Mouse (Mus musculus): Measurements from ENCODE around the gene Fam151b. TPM values are rescaled to one million over a fixed set of nuclear protein-coding genes. Genes with fewer than 3 reads are reported as not detected.
A peak's percentile ranks its signal among the peaks of the same experiment; 100 is the strongest.

Gene Fam151b
- polyA plus RNA-seq, 1 experiment from 2014 or later: 0.24 TPM

DNA sequence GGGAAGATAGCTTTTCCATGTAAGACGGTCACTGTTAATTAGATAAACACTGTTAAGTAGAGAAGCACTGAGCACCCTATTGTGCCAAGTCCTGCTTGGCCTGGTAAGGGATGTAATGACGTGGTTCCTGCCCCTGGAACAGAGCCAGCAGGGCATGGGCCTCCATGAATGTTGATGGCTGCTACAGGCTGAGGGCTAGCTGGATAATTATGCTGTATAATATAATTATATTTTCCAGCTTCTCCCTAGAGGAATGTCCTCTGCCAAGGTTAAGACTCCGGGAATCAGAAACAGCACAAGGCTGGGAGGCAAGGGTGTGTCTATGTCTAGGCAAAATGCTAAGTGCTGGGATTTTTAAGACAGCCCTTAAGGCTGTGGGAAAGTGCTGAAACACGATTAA lies 7.0 kb upstream of the Fam151b start:
- peaks cover 43% of the 10 kb centered on the region for H3K36me3 ChIP-seq (ENCODE audit: control insufficient read depth, insufficient read depth, low read length)
- WGBS: 59% methylated on average over 4 of the region's 4 CpGs
- H3K27me3 ChIP-seq (replicated peaks; ENCODE audit: control insufficient read depth, insufficient read depth, low read length): no peaks in the 10 kb centered on the region
- ATAC-seq (ENCODE audit: low read depth): no peak; the same call in 1 of the 2 replicates
- H3K4me2 ChIP-seq (ENCODE audit: low read depth, low read length): no peak overlapping the region
- no peaks in the 10 kb centered on the region for H3K9me3 ChIP-seq (ENCODE audit: control insufficient read depth, low read length)
- H3K9ac ChIP-seq (ENCODE audit: low read depth, low read length): no peak overlapping the region
- peak; percentile 28 for DNase-seq (ENCODE audit: low spot score)
- H3K4me3 ChIP-seq (ENCODE audit: low read depth, low read length): no peak overlapping the region
- H3K4me1 ChIP-seq (ENCODE audit: control insufficient read depth, insufficient read depth, low read length): no peaks in the 10 kb centered on the region
- H3K27ac ChIP-seq (replicated peaks; ENCODE audit: low read depth, low read length): no peak overlapping the region

DNA sequence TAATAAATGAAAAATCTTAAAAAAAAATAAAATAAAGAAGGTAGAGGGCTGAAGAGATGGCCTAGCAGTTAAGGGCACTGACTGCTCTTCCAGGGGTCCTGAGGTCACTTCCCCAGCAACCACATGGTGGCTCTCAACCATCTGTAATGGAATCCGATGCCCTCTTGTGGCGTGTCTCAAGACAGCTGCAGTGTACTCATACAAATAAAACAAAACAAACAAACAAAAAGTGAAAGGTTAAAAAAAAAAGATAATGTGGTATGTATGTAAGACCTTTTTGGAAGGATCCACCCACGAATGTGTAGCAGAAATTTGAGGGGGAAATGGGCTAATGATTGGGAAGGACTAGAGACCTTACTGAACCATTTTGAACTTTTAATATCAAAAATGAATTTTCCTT lies 467 bp downstream of the Fam151b start:
- peak; percentile 68 for DNase-seq (ENCODE audit: low spot score)
- Histone ChIP-seq H3K9me3 (ENCODE audit: control insufficient read depth, low read length) (no peaks in the 10 kb centered on the region), H3K9ac (ENCODE audit: low read depth, low read length) (peak overlapping the region; percentile 54), H3K36me3 (ENCODE audit: control insufficient read depth, insufficient read depth, low read length) (peaks cover 15% of the 10 kb centered on the region; the same call in 1 of the 2 replicates), H3K4me2 (ENCODE audit: low read depth, low read length) (peak overlapping the region; percentile 77), H3K4me1 (ENCODE audit: control insufficient read depth, insufficient read depth, low read length) (no peaks in the 10 kb centered on the region), H3K4me3 (ENCODE audit: low read depth, low read length) (peak overlapping the region; percentile 43), H3K27ac (replicated peaks; ENCODE audit: low read depth, low read length) (0 out of 2 replicates have a peak overlapping the region, but pooled peaks have one; percentile 36), H3K27me3 (replicated peaks; ENCODE audit: control insufficient read depth, insufficient read depth, low read length) (no peaks in the 10 kb centered on the region)
- peak; percentile 61 for ATAC-seq (ENCODE audit: low read depth)
- WGBS: 8% methylated on average over 3 of the region's 3 CpGs

GRCm38 (mm10) chr13:92470151-92470550 lies 13.7 kb downstream of the Fam151b start:
- H3K36me3 ChIP-seq (ENCODE audit: control insufficient read depth, insufficient read depth, low read length): peaks cover 5% of the 10 kb centered on the region; the same call in 1 of the 2 replicates
- no peaks in the 10 kb centered on the region for H3K9me3 ChIP-seq (ENCODE audit: control insufficient read depth, low read length)
- ATAC-seq (ENCODE audit: low read depth) (no peak), DNase-seq (ENCODE audit: low spot score) (no peak)
- no peaks in the 10 kb centered on the region for H3K27me3 ChIP-seq (replicated peaks; ENCODE audit: control insufficient read depth, insufficient read depth, low read length)
- 63% methylated on average over 2 of the region's 2 CpGs for WGBS
- no peak overlapping the region for H3K27ac ChIP-seq (replicated peaks; ENCODE audit: low read depth, low read length)
- H3K4me3 ChIP-seq (ENCODE audit: low read depth, low read length): no peak overlapping the region
- H3K4me1 ChIP-seq (ENCODE audit: control insufficient read depth, insufficient read depth, low read length): no peaks in the 10 kb centered on the region
- no peak overlapping the region for H3K9ac ChIP-seq (ENCODE audit: low read depth, low read length)
- H3K4me2 ChIP-seq (ENCODE audit: low read depth, low read length): no peak overlapping the region

DNA sequence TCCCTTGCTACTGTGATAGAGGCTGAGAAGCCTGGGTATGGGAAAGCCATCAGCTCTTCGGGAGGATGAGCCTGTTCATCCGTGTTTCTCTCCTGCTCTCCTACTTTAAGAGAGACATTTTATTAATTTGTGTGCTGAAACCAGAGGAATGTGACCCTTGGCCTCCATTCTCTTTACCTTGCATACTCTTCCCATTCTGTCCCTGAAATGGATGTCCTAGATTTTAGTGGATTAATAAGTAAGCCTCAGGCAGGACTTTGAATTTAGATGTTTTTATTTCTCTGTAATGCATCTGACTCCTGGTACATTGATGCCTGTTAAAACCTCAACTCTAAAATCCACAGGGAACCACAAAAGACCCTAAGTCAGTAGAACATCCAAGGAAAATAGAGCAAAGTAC lies 14.4 kb downstream of the Fam151b start:
- no peaks in the 10 kb centered on the region for H3K4me1 ChIP-seq (ENCODE audit: control insufficient read depth, insufficient read depth, low read length)
- H3K27me3 ChIP-seq (replicated peaks; ENCODE audit: control insufficient read depth, insufficient read depth, low read length): no peaks in the 10 kb centered on the region
- H3K4me2 ChIP-seq (ENCODE audit: low read depth, low read length): no peak overlapping the region
- DNase-seq (ENCODE audit: low spot score) (no peak), ATAC-seq (ENCODE audit: low read depth) (no peak)
- H3K36me3 ChIP-seq (ENCODE audit: control insufficient read depth, insufficient read depth, low read length): peaks cover 5% of the 10 kb centered on the region; the same call in 1 of the 2 replicates
- 65% methylated on average over 2 of the region's 2 CpGs for WGBS
- no peak overlapping the region for H3K9ac ChIP-seq (ENCODE audit: low read depth, low read length)
- no peak overlapping the region for H3K4me3 ChIP-seq (ENCODE audit: low read depth, low read length)
- no peak overlapping the region for H3K27ac ChIP-seq (replicated peaks; ENCODE audit: low read depth, low read length)
- no peaks in the 10 kb centered on the region for H3K9me3 ChIP-seq (ENCODE audit: control insufficient read depth, low read length)

GRCm38 (mm10) chr13:92467891-92468290 lies 15.9 kb downstream of the Fam151b start:
- Histone ChIP-seq H3K27ac (replicated peaks; ENCODE audit: low read depth, low read length) (no peak overlapping the region), H3K4me3 (ENCODE audit: low read depth, low read length) (no peak overlapping the region), H3K36me3 (ENCODE audit: control insufficient read depth, insufficient read depth, low read length) (peaks cover 5% of the 10 kb centered on the region; the same call in 1 of the 2 replicates), H3K4me2 (ENCODE audit: low read depth, low read length) (no peak overlapping the region), H3K9me3 (ENCODE audit: control insufficient read depth, low read length) (no peaks in the 10 kb centered on the region), H3K4me1 (ENCODE audit: control insufficient read depth, insufficient read depth, low read length) (no peaks in the 10 kb centered on the region), H3K27me3 (replicated peaks; ENCODE audit: control insufficient read depth, insufficient read depth, low read length) (no peaks in the 10 kb centered on the region), H3K9ac (ENCODE audit: low read depth, low read length) (no peak overlapping the region)
- 72% methylated on average over 9 of the region's 9 CpGs for WGBS
- no peak for DNase-seq (ENCODE audit: low spot score)
- ATAC-seq (ENCODE audit: low read depth): no peak

- no peak for ATAC-seq (ENCODE audit: low read depth)
- Histone ChIP-seq H3K9ac (ENCODE audit: low read depth, low read length) (no peak overlapping the region), H3K4me2 (ENCODE audit: low read depth, low read length) (no peak overlapping the region), H3K9me3 (ENCODE audit: control insufficient read depth, low read length) (no peaks in the 10 kb centered on the region), H3K4me1 (ENCODE audit: control insufficient read depth, insufficient read depth, low read length) (no peaks in the 10 kb centered on the region), H3K27ac (replicated peaks; ENCODE audit: low read depth, low read length) (no peak overlapping the region), H3K27me3 (replicated peaks; ENCODE audit: control insufficient read depth, insufficient read depth, low read length) (no peaks in the 10 kb centered on the region), H3K4me3 (ENCODE audit: low read depth, low read length) (no peak overlapping the region), H3K36me3 (ENCODE audit: control insufficient read depth, insufficient read depth, low read length) (peaks cover 5% of the 10 kb centered on the region; the same call in 1 of the 2 replicates)
- DNase-seq (ENCODE audit: low spot score): no peak
- WGBS: 88% methylated on average over 3 of the region's 3 CpGs
Observed at GRCm38 (mm10) chr13:92464698-92465097, 19.1 kb downstream of the Fam151b start.

GRCm38 (mm10) chr13:92446872-92447271 lies 36.9 kb downstream of the Fam151b start:
- no peaks in the 10 kb centered on the region for H3K36me3 ChIP-seq (ENCODE audit: control insufficient read depth, insufficient read depth, low read length)
- no peaks in the 10 kb centered on the region for H3K4me1 ChIP-seq (ENCODE audit: control insufficient read depth, insufficient read depth, low read length)
- no peak overlapping the region for H3K4me3 ChIP-seq (ENCODE audit: low read depth, low read length)
- H3K9ac ChIP-seq (ENCODE audit: low read depth, low read length): no peak overlapping the region
- H3K9me3 ChIP-seq (ENCODE audit: control insufficient read depth, low read length): no peaks in the 10 kb centered on the region
- H3K27ac ChIP-seq (replicated peaks; ENCODE audit: low read depth, low read length): no peak overlapping the region
- H3K27me3 ChIP-seq (replicated peaks; ENCODE audit: control insufficient read depth, insufficient read depth, low read length): no peaks in the 10 kb centered on the region
- DNase-seq (ENCODE audit: low spot score) (no peak), ATAC-seq (ENCODE audit: low read depth) (no peak)
- WGBS: 82% methylated on average over 7 of the region's 7 CpGs
- no peak overlapping the region for H3K4me2 ChIP-seq (ENCODE audit: low read depth, low read length)

GRCm38 (mm10) chr13:92440286-92440685 lies 43.5 kb downstream of the Fam151b start:
- ATAC-seq (ENCODE audit: low read depth) (no peak), DNase-seq (ENCODE audit: low spot score) (no peak)
- no peak overlapping the region for H3K4me2 ChIP-seq (ENCODE audit: low read depth, low read length)
- no peak overlapping the region for H3K9ac ChIP-seq (ENCODE audit: low read depth, low read length)
- no peak overlapping the region for H3K4me3 ChIP-seq (ENCODE audit: low read depth, low read length)
- no peaks in the 10 kb centered on the region for H3K9me3 ChIP-seq (ENCODE audit: control insufficient read depth, low read length)
- no peak overlapping the region for H3K27ac ChIP-seq (replicated peaks; ENCODE audit: low read depth, low read length)
- H3K27me3 ChIP-seq (replicated peaks; ENCODE audit: control insufficient read depth, insufficient read depth, low read length): no peaks in the 10 kb centered on the region
- H3K4me1 ChIP-seq (ENCODE audit: control insufficient read depth, insufficient read depth, low read length): no peaks in the 10 kb centered on the region
- no peaks in the 10 kb centered on the region for H3K36me3 ChIP-seq (ENCODE audit: control insufficient read depth, insufficient read depth, low read length)
- 70% methylated on average over 13 of the region's 13 CpGs for WGBS

GRCm38 (mm10) chr13:92438656-92439055 lies 45.2 kb downstream of the Fam151b start:
- H3K27me3 ChIP-seq (replicated peaks; ENCODE audit: control insufficient read depth, insufficient read depth, low read length): no peaks in the 10 kb centered on the region
- H3K27ac ChIP-seq (replicated peaks; ENCODE audit: low read depth, low read length): no peak overlapping the region
- 90% methylated on average over 10 of the region's 10 CpGs for WGBS
- H3K4me1 ChIP-seq (ENCODE audit: control insufficient read depth, insufficient read depth, low read length): no peaks in the 10 kb centered on the region
- DNase-seq (ENCODE audit: low spot score): no peak
- no peak overlapping the region for H3K4me3 ChIP-seq (ENCODE audit: low read depth, low read length)
- ATAC-seq (ENCODE audit: low read depth): no peak
- H3K9me3 ChIP-seq (ENCODE audit: control insufficient read depth, low read length): no peaks in the 10 kb centered on the region
- no peaks in the 10 kb centered on the region for H3K36me3 ChIP-seq (ENCODE audit: control insufficient read depth, insufficient read depth, low read length)
- H3K4me2 ChIP-seq (ENCODE audit: low read depth, low read length): no peak overlapping the region
- H3K9ac ChIP-seq (ENCODE audit: low read depth, low read length): no peak overlapping the region

Measured in embryonic facial prominence, embryonic 14.5 days (tissue).